Mouse (Mus musculus): Measurements from ENCODE around the gene Mpv17l2.
A peak's percentile ranks its signal among the peaks of the same experiment; 100 is the strongest.

Mpv17l2 gene

GRCm38 (mm10) chr8:70721601-70722000, 39.1 kb downstream of the Mpv17l2 start:
- DNase-seq (ENCODE audit: low spot score): no peak

- peak; percentile 69 for DNase-seq (ENCODE audit: low spot score)
Measured at GRCm38 (mm10) chr8:70720739-70721138, 40.0 kb downstream of the Mpv17l2 start.

DNA sequence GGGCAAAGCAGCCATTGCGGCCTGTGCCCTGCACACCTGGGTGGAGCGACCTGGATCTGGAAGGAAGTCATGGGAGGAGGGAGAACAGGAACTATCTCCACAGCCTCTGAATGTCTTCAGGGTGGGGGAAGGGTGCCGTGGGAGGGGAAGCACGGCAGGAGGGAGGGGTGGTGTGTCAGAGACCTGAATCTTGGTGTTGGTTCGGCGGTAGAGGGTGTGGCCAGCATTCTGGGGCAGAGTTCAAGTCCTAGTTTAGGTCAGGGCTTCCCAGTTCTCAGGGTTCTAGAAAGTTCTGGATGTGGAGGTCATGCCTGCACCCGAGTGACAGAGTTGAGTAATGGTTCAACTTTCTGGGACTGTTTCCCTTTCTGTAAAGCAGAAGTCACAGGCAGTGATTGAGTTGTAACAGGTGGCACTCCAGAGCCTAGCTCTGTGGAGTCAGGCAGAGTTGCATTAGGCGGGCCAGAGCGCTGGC, 40.9 kb downstream of the Mpv17l2 start:
- DNase-seq (ENCODE audit: low spot score): no peak

DNA sequence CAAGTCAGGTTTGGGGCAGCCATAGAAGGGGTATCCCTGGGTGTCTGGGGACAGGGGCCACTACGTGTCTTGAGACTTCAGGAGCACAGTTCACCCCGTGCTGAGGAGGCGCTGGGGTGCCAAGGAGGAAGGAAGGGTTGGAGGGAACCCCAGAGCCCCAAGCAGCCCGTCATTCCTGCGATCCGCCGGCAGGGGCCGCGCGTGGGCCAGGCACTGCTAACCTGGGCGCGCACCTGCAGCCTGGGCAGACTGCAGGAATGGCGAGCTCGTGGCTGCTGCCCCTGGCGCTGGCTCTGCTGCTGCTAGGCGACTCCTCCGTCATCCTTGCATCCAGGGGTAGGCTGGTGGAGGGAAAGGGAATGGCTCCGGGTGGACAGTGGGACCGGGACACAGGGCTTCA, 42.4 kb downstream of the Mpv17l2 start, which contains the start of gene Gm3336:
Gene Gm3336, plus strand, starts transcription at position 247 of the 400 bp plus-strand sequence.
- DNase-seq (ENCODE audit: low spot score): no peak

GRCm38 (mm10) chr8:70716521-70717400, 44.0 kb downstream of the Mpv17l2 start:
- DNase-seq (ENCODE audit: low spot score): no peak

GRCm38 (mm10) chr8:70715086-70715485, 45.7 kb downstream of the Mpv17l2 start:
- no peak for DNase-seq (ENCODE audit: low spot score)

- no peak for DNase-seq (ENCODE audit: low spot score)
Measured at GRCm38 (mm10) chr8:70713991-70714390, 46.8 kb downstream of the Mpv17l2 start.

DNA sequence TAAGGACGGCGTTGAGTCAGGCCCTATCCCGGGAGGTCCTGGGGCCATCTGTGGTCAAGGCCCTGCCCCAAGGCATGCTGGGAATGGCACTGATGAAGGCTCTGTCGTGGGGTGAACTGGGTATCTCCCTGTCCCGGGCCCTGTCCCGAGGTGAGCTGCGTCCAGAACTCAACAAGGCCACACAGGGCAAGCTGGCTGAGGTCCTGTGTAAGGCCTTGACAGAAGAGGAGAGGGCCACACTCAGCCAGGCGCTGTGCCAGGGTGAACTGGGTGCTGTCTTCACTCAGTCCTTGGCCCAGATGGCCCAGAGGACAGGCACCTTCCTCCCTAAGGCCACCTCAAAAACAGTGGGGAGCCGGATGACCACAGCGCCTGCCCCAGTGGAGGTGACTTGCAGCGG, 49.7 kb downstream of the Mpv17l2 start:
- no peak for DNase-seq (ENCODE audit: low spot score)

DNA sequence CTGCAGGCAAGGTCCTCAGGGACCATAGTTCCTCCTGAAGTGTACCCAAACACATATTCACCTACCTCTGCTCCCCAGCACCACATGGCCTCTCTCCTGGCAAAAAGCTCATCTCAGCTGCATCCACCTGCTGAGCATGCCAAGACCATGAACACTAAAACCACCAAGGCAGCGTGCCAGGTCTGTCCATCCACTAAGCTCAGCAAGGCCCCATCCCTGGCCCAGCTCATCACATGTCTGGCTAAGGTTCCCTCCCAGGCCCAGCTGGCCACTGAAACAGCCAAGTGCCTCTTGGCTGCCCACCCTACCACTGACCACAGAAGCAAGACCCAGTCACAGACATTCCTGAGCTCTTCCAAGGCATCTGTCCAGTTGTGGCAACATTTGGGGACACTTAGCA, 50.5 kb downstream of the Mpv17l2 start:
- no peak for DNase-seq (ENCODE audit: low spot score)

- no peak for DNase-seq (ENCODE audit: low spot score)
Measured at GRCm38 (mm10) chr8:70709794-70710193, 51.0 kb downstream of the Mpv17l2 start.
